Mouse (Mus musculus) CD4-positive, CD25-positive, alpha-beta regulatory T cell (primary cell): ENCODE measurements around the gene Atl1. TPM values are rescaled to one million over a fixed set of nuclear protein-coding genes. Genes with fewer than 3 reads are reported as not detected.

ENCODE experiments used
- polyA plus RNA-seq: library from polyadenylated mRNA; unstranded; fragments of 100-300 nt; shearing (Covaris generic); gene quantifications from one replicate; pipeline ENCODE4 v1.2.1, GENCODE M21; 2017

The Atl1 gene
- polyA plus RNA-seq, result 0.75 TPM

DNA sequence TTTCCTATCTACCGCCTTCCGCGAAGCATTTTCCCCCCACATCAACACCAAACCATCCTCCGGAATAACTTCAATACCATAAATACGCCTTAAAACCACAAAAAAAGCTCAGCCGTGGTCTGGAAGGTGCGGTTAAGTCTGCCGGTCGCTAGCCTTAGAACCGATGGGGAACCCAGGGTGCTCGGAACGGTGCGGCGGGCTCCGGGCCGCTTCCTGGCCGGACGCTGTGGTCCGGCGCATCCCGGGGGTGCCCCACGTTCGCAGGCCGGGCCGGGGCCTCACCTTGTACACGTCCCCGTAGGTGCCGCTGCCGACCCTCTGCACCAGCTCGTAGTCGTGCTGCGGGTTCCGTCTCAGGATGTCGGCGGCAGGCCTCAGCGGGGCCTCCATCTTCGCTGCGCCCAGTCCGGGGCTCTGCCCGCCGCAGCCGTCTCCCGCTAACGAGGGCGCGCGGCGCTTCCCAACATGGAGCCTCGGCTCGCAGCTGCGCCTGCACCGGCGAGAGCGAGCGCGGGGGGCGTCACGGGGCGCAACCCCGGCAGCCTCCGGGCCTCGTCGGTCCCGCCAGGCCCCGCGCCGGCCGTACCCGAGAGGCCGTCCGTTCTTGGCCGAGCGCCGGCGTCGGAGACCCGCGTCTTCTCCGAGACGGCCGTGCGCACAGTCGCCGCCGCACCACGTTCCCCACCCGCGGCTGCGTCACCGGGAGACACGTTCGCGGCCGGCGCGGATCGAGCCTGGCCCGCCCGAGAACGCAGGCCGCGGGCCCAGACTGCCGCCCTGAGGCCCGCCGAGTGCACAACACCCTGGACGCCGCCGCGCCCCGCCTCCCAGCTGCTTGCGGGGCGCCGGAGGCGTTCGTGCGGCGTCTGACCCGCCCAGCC is at the start of gene Atl1, which contains the start of gene Map4k5:
TSS of gene Atl1 (plus strand) at position 244 of the 881 bp plus-strand sequence.
TSS of gene Map4k5 (minus strand) at position 830 of the 881 bp plus-strand sequence.

DNA sequence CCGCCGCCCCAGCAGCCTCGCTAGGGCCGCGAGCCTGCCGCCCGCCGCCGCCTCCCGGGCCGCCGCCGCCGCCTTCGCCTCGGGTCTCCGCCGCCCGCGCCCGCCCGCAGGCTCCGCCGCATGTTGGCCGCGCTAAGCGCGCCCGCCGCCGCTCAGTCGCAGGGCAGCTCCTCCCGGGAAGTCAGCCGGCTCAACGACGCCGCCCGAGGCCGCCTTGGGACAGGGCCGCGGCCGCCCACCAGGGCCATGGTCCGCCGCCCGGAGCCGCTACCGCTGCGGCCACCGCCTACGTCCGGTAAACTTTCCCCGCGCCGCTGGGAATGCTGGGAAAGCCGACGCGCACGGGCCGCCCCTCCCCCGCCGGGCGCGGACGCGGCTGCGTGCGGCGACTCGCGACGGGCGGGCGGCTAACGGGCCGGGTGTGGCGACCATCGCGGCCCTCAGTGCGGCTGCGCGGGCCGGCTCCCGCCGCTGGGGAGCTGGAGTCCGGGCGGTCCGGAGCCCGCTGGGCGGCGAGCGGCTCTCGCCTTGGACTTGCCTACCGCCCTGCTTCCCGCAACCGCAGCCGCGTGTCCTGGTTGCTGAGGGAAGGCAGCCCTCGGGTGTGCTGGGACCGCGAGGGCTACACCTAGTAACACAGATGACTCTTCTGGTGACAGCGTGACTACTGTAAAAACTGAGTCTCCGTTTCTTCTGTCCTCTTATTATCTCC is 94.5 kb downstream of the Atl1 start, which contains the start of gene Sav1:
TSS of gene Sav1 (minus strand) at position 217 of the 712 bp plus-strand sequence.

Other genes with a start within 250 kb of the Atl1 start
- gene Sos2, start 210.8 kb upstream of the Atl1 start, polyA plus RNA-seq, result 16.9 TPM
- 7.1 TPM for gene L2hgdh, start 167.7 kb upstream of the Atl1 start, polyA plus RNA-seq
- gene Atp5s, start 167.7 kb upstream of the Atl1 start, polyA plus RNA-seq, result 27.7 TPM
- gene Cdkl1, start 101.3 kb upstream of the Atl1 start, polyA plus RNA-seq, result not detected
- gene Map4k5, start 586 bp downstream of the Atl1 start, polyA plus RNA-seq, result 11.5 TPM
- gene Sav1, start 94.4 kb downstream of the Atl1 start, polyA plus RNA-seq, result 9.4 TPM
- gene Nin, start 221.1 kb downstream of the Atl1 start, polyA plus RNA-seq, result 48.3 TPM